Mouse (Mus musculus): ENCODE results near the gene Camk2d.

- no peak for TF ChIP-seq POLR2A (IDR thresholded peaks at IDR 0.05; ENCODE audit: borderline replicate concordance, control insufficient read depth, low read depth, low read length)
- TF ChIP-seq CTCF (IDR thresholded peaks at IDR 0.05; ENCODE audit: control insufficient read depth, insufficient read depth, low read length): no peak
Measured at GRCm38 (mm10) chr3:126751377-126752098, 155.4 kb downstream of the Camk2d start.
